Comparison of ENCODE assay signal across 8 mouse cellular contexts in the genomic region with DNA sequence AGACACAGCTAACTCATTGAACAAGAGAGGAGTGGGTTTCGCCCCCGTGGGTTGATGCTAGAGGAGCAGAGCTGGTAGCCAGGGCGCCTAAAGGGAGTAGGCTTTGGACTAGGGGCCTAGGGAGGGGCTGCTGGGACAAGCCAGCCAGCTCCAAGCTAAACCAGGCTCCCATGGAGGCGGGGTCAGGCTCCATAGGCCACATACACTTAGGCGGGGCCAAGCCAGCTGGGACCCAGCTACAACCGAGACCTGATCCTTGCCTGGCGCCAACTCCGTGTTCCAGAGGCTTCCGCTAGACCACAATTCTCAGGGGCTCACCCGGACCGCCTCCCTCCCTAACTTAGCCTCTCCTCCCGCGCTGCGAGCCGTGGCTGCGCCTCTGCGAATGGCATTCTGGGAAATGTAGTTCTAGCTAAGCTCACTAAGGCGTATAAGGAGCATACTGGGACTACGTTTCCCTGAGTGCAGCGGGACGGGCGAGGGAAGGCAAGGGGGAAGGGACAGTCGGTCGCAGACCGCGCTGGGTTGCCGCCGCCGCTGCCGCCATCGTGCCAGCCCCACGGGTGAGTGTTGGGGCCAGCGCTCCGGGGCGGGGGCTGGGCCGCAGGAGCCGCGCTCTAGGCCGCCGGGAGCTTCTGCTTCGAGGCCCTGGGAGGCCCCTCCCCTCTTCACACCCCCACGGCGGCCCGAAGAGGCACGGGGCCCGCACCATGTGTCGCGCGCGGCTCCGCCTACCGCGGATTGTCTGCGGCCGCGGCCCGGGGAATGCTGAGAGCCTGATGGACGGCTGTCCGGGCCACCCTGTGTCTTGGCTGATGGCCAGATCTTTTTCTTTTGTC. TPM values are rescaled to one million over a fixed set of nuclear protein-coding genes. Genes with fewer than 3 reads are reported as not detected.
A peak's percentile ranks its signal among the peaks of the same experiment; 100 is the strongest.
DNase-seq lines count a peak whose midpoint lies in the region; ATAC-seq and TF ChIP-seq lines count a peak whose summit lies in the region.

A gene (plus strand): TSS at position 438 of the 839 bp plus-strand sequence.

- H3K27ac ChIP-seq in forebrain, embryonic 10.5 days = peak within 1 kb of the TSS; percentile 99
- H3K27ac ChIP-seq in heart, embryonic 15.5 days = peak within 1 kb of the TSS; percentile 95
- peak within 1 kb of the TSS; percentile 76 for H3K27ac ChIP-seq in liver, embryonic 14.5 days
- peak within 1 kb of the TSS; percentile 86 for H3K27ac ChIP-seq in neural tube, embryonic 11.5 days (ENCODE audit: low read depth, low read length)
- H3K27ac ChIP-seq in stomach, postnatal 0 days (replicated peaks) = peak within 1 kb of the TSS; percentile 91

- under 1% methylated on average over 56 of the region's 59 CpGs for WGBS in forebrain, embryonic 10.5 days
- under 1% methylated on average over 50 of the region's 59 CpGs for WGBS in heart, embryonic 15.5 days
- WGBS in liver, embryonic 14.5 days (ENCODE audit: insufficient replicate concordance) = under 1% methylated on average over 54 of the region's 59 CpGs
- WGBS in neural tube, embryonic 11.5 days = under 1% methylated on average over 47 of the region's 59 CpGs
- under 1% methylated on average over 59 of the region's 59 CpGs for WGBS in stomach, postnatal 0 days

- H3K36me3 ChIP-seq in forebrain, embryonic 10.5 days (replicated peaks) = peaks cover 51% of the 10 kb centered on the region
- H3K36me3 ChIP-seq in heart, embryonic 15.5 days = no peaks in the 10 kb centered on the region
- H3K36me3 ChIP-seq in liver, embryonic 14.5 days (replicated peaks; ENCODE audit: control insufficient read depth, insufficient read depth, low read depth) = peaks cover 5% of the 10 kb centered on the region
- H3K36me3 ChIP-seq in neural tube, embryonic 11.5 days (ENCODE audit: control insufficient read depth, insufficient read depth, low read length) = no peaks in the 10 kb centered on the region; the same call in 1 of the 2 replicates
- no peaks in the 10 kb centered on the region; the same call in 1 of the 2 replicates for H3K36me3 ChIP-seq in stomach, postnatal 0 days (ENCODE audit: control insufficient read depth, insufficient read depth, low read length)

- H3K9me3 ChIP-seq in forebrain, embryonic 10.5 days = no peaks in the 10 kb centered on the region
- no peaks in the 10 kb centered on the region for H3K9me3 ChIP-seq in heart, embryonic 15.5 days (replicated peaks)
- no peaks in the 10 kb centered on the region for H3K9me3 ChIP-seq in liver, embryonic 14.5 days (ENCODE audit: control insufficient read depth, low read length)
- H3K9me3 ChIP-seq in neural tube, embryonic 11.5 days (ENCODE audit: control insufficient read depth, low read length) = no peaks in the 10 kb centered on the region
- H3K9me3 ChIP-seq in stomach, postnatal 0 days (ENCODE audit: control insufficient read depth, low read length) = no peaks in the 10 kb centered on the region

- peak within 1 kb of the TSS; percentile 75 for H3K4me2 ChIP-seq in heart, embryonic 15.5 days
- peak within 1 kb of the TSS; percentile 99 for H3K4me2 ChIP-seq in liver, embryonic 14.5 days (ENCODE audit: low read depth)
- H3K4me2 ChIP-seq in neural tube, embryonic 11.5 days (ENCODE audit: low read depth) = peak within 1 kb of the TSS; percentile 90
- peak within 1 kb of the TSS; percentile 90 for H3K4me2 ChIP-seq in stomach, postnatal 0 days (replicated peaks; ENCODE audit: low read depth)

- H3K27me3 ChIP-seq in forebrain, embryonic 10.5 days (ENCODE audit: poor library complexity, severe bottlenecking) = no peaks in the 10 kb centered on the region
- no peaks in the 10 kb centered on the region for H3K27me3 ChIP-seq in heart, embryonic 15.5 days
- H3K27me3 ChIP-seq in liver, embryonic 14.5 days (ENCODE audit: control insufficient read depth, insufficient read depth, low read length) = no peaks in the 10 kb centered on the region
- H3K27me3 ChIP-seq in neural tube, embryonic 11.5 days (ENCODE audit: control insufficient read depth, insufficient read depth, low read length) = no peaks in the 10 kb centered on the region
- H3K27me3 ChIP-seq in stomach, postnatal 0 days (ENCODE audit: control insufficient read depth, insufficient read depth, low read length) = no peaks in the 10 kb centered on the region

- DNase-seq in CD8-positive naive resting alpha-beta T cell, adult 2 months (ENCODE audit: low read depth in 2 of 2, low spot score in 2 of 2) = peak; percentile 83 to 86
- DNase-seq in c-Kit-positive CD71-negative TER-119-negative erythroid progenitor cells, embryonic 14.5 days (ENCODE audit: low read depth) = peak; percentile 92
- peak; percentile 97 for DNase-seq in forebrain, embryonic 10.5 days (ENCODE audit: extremely low spot score, low spot score)
- DNase-seq in kidney, postnatal 25 days = peak; percentile 95 to 99
- peak; percentile 98 to 99 (median 98) for DNase-seq in liver, embryonic 14.5 days (ENCODE audit: low read depth in 3 of 3, low spot score in 3 of 3)
- peak; percentile 96 for DNase-seq in neural tube, embryonic 11.5 days (ENCODE audit: low spot score)
- DNase-seq in stomach, postnatal 0 days (ENCODE audit: low spot score) = peak; percentile 96

- no peak for TF ChIP-seq CTCF in liver, embryonic 14.5 days (IDR thresholded peaks at IDR 0.05; ENCODE audit: low read depth)
- no peak for TF ChIP-seq CTCF in stomach, postnatal 0 days (IDR thresholded peaks at IDR 0.05; ENCODE audit: low read depth)

- H3K4me1 ChIP-seq in forebrain, embryonic 10.5 days = peaks cover 90% of the 10 kb centered on the region
- peaks cover 54% of the 10 kb centered on the region for H3K4me1 ChIP-seq in heart, embryonic 15.5 days (replicated peaks)
- H3K4me1 ChIP-seq in liver, embryonic 14.5 days (replicated peaks; ENCODE audit: control insufficient read depth in 2 of 2, insufficient read depth in 2 of 2, low read length in 1 of 2) = peaks cover 34 to 46% of the 10 kb centered on the region in 2 experiments
- H3K4me1 ChIP-seq in neural tube, embryonic 11.5 days (ENCODE audit: control insufficient read depth, insufficient read depth, low read length) = peaks cover 34% of the 10 kb centered on the region
- peaks cover 11% of the 10 kb centered on the region; the same call in 1 of the 2 replicates for H3K4me1 ChIP-seq in stomach, postnatal 0 days (replicated peaks; ENCODE audit: control insufficient read depth, insufficient read depth)

- peak within 1 kb of the TSS; percentile 96 for H3K4me3 ChIP-seq in forebrain, embryonic 10.5 days
- H3K4me3 ChIP-seq in heart, embryonic 15.5 days = peak within 1 kb of the TSS; percentile 95
- peak within 1 kb of the TSS; percentile 94 to 97 for H3K4me3 ChIP-seq in liver, embryonic 14.5 days (ENCODE audit: insufficient read depth in 1 of 2, low read depth in 2 of 2, low read length in 2 of 2)
- peak within 1 kb of the TSS; percentile 97 for H3K4me3 ChIP-seq in neural tube, embryonic 11.5 days (ENCODE audit: low read depth, low read length)
- H3K4me3 ChIP-seq in stomach, postnatal 0 days (ENCODE audit: low read depth, low read length) = peak within 1 kb of the TSS; percentile 91

- H3K9ac ChIP-seq in heart, embryonic 15.5 days = peak within 1 kb of the TSS; percentile 93
- peak within 1 kb of the TSS; percentile 94 for H3K9ac ChIP-seq in liver, embryonic 14.5 days (replicated peaks)
- H3K9ac ChIP-seq in neural tube, embryonic 11.5 days (ENCODE audit: low read length) = peak within 1 kb of the TSS; percentile 96
- H3K9ac ChIP-seq in stomach, postnatal 0 days (ENCODE audit: low read length) = peak within 1 kb of the TSS; percentile 94

- peak; percentile 35; the same call in 1 of the 2 replicates for TF ChIP-seq EP300 in liver, embryonic 14.5 days (IDR thresholded peaks at IDR 0.05; ENCODE audit: low read depth)
- no peak for TF ChIP-seq EP300 in stomach, postnatal 0 days (optimal IDR thresholded peaks at IDR 0.05)

- peak; percentile 98 for ATAC-seq in heart, embryonic 15.5 days (replicated peaks; ENCODE audit: insufficient number of reproducible peaks, insufficient read depth, low FRiP score, low read depth)
- peak; percentile 94 for ATAC-seq in liver, embryonic 14.5 days (ENCODE audit: insufficient read depth)
- ATAC-seq in neural tube, embryonic 11.5 days (ENCODE audit: insufficient read depth, low FRiP score, low TSS enrichment) = peak; percentile 95
- ATAC-seq in stomach, postnatal 0 days (ENCODE audit: low FRiP score, low TSS enrichment) = peak; percentile 98

RNA-seq across cellular contexts. Expression of the gene that starts here (rescaled TPM):
- 394 and 447 TPM in 2 replicates for polyA plus RNA-seq in forebrain, embryonic 10.5 days (2016; fragmentation: Nextera tagmentation; extraction: Ambion mirVana)
- polyA plus RNA-seq in heart, embryonic 15.5 days (2015; fragmentation: Nextera tagmentation; extraction: Ambion mirVana) = 154 and 173 TPM in 2 replicates
- 40.5 and 83.2 TPM in 2 replicates for polyA plus RNA-seq in liver, embryonic 14.5 days (2012; rRNA removed)
- 139 TPM in 2 replicates for polyA plus RNA-seq in liver, embryonic 14.5 days (2014; fragmentation: Nextera tagmentation; extraction: Ambion mirVana)
- polyA plus RNA-seq in neural tube, embryonic 11.5 days (2014; fragmentation: Nextera tagmentation; extraction: Ambion mirVana) = 342 and 344 TPM in 2 replicates
- polyA plus RNA-seq in stomach, postnatal 0 days (2015; fragmentation: Nextera tagmentation; extraction: Ambion mirVana) = 83.5 and 103 TPM in 2 replicates

Comparison
In these comparisons a context has a peak if more than half of its experiments do, and no peak if none do; other contexts are left out.
1. Peak in every context shown above with its lines: DNase-seq, ATAC-seq, H3K4me3 ChIP-seq and H3K27ac ChIP-seq.